Mouse (Mus musculus) embryonic facial prominence, embryonic 12.5 days (tissue): ENCODE data around the gene Gpc6. TPM values are rescaled to one million over a fixed set of nuclear protein-coding genes. Genes with fewer than 3 reads are reported as not detected.

Source experiments
- ATAC-seq: fragments of 200-750 bp; cut with Nextera tagmentation; 2 replicates; pipeline ENCODE4 v1.8.0; 2017; ENCODE audit not compliant: insufficient number of reproducible peaks, insufficient read depth, low FRiP score, low TSS enrichment
- H3K27ac ChIP-seq: fragments of 300-500 bp; sonication (generic); 2 replicates; pipeline ENCODE4 v1.5.1; 2016; ENCODE audit warnings: mild to moderate bottlenecking
- H3K27me3 ChIP-seq: fragments of 300-500 bp; sonication (generic); 2 replicates; pipeline ENCODE4 v1.6.1; 2016; ENCODE audit warnings: mild to moderate bottlenecking, moderate library complexity
- H3K36me3 ChIP-seq: fragments of 300-500 bp; sonication (generic); 2 replicates; pipeline ENCODE4 v1.6.1; 2016; ENCODE audit warnings: mild to moderate bottlenecking
- H3K4me1 ChIP-seq: fragments of 300-500 bp; sonication (generic); 2 replicates; pipeline ENCODE4 v1.6.1; 2016
- H3K4me2 ChIP-seq: fragments of 300-500 bp; sonication (generic); replicated peaks from 2 replicates; pipeline ENCODE4 v1.6.1; 2016; ENCODE audit warnings: mild to moderate bottlenecking, moderate library complexity
- H3K4me3 ChIP-seq: fragments of 300-500 bp; sonication (generic); 2 replicates; pipeline ENCODE4 v1.5.1; 2016; ENCODE audit warnings: mild to moderate bottlenecking
- H3K9ac ChIP-seq: fragments of 300-500 bp; sonication (generic); 2 replicates; pipeline ENCODE4 v1.6.1; 2016; ENCODE audit warnings: mild to moderate bottlenecking, moderate library complexity
- H3K9me3 ChIP-seq: fragments of 300-500 bp; sonication (generic); 2 replicates; pipeline ENCODE4 v1.6.1; 2016; ENCODE audit warnings: mild to moderate bottlenecking, moderate library complexity
- WGBS: fragments of 180-500 bp; shearing (Covaris S2); methylation state at CpG from one replicate; pipeline ENCODE4 v1.1.7; 2016; 5-methylcytosine and 5-hydroxymethylcytosine counted together
- microRNA-seq: library from miRNA; unstranded; fragments of <30 nt; microRNA quantifications from one replicate; pipeline ENCODE4, GENCODE M21; 2017
- polyA plus RNA-seq: library from polyadenylated mRNA; unstranded; fragments of >200 nt; fragmentation: Nextera tagmentation; extraction: Ambion mirVana; gene quantifications from 2 replicates; pipeline ENCODE4 v1.2.1, GENCODE M21; 2016

The Gpc6 gene
- polyA plus RNA-seq, 1 experiment from 2014 or later, result 76.9 TPM

DNA sequence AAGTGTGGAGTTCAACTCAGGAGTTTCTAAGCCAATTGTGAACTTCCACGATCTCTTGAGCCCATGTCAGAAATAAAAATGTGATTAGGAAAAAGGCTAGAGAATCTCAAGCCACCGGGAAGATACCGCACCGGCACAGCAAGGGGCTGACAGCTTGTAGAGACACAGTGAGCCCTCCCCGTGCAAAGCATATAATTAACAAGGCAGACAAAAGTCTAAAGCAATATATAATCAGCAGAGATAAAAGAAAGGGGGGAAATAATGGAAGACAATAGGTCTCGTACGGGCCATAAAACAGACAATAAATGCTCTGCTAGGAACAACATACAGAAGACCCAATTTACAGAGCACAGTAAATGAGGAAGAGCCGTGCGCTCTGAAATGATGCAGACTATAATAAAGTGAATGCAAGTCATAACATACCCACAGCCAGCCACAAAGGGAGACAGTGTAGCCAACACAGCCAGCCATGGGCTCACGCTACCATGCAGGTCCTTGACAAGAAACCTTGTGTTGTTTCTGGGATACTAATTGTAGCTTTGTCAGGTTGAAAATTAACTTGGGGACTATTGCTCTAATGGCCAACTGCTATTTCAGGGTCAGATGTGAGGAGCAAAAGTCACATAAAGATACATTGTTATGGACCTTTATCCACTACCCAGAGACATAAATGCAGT, 1096.9 kb downstream of the Gpc6 start:
- Histone ChIP-seq H3K4me1 (no peaks in the 10 kb centered on the region), H3K27ac (no peak overlapping the region), H3K4me3 (no peak overlapping the region), H3K9me3 (no peaks in the 10 kb centered on the region), H3K9ac (no peak overlapping the region), H3K4me2 (no peak overlapping the region), H3K27me3 (no peaks in the 10 kb centered on the region), H3K36me3 (no peaks in the 10 kb centered on the region)
- ATAC-seq, result no peak
- 81% methylated on average over 10 of the region's 10 CpGs for whole genome bisulfite sequencing

Small RNA genes within 50 kb of the gene (microRNA-seq; reads per million reads assigned to microRNA genes)
- not detected for gene Mir6239
